Mouse (Mus musculus) testis, adult 2 months (tissue): ENCODE data around the gene Amn.

Experiments used
- CTCF ChIP-seq: fragments of 200-500 bp; IDR thresholded peaks from 2 replicates; pipeline ENCODE4 v1.5.1; 2012; ENCODE audit warnings: low read depth, mild to moderate bottlenecking, inconsistent platforms, low read length, moderate library complexity; ENCODE audit not compliant: control insufficient read depth, insufficient read depth, insufficient replicate concordance
- POLR2A ChIP-seq: fragments of 200-500 bp; IDR thresholded peaks from 2 replicates; pipeline ENCODE4 v1.6.1; 2012; ENCODE audit warnings: low read depth, mild to moderate bottlenecking, inconsistent platforms, low read length, moderate library complexity; ENCODE audit not compliant: control insufficient read depth

- no peak for TF ChIP-seq POLR2A
- TF ChIP-seq CTCF: no peak
These were observed 1.1 kb downstream of the Amn start for GRCm38 (mm10) chr12:111271966-111272365.
